Mouse (Mus musculus): Measurements from ENCODE around the gene Lipo1. TPM values are rescaled to one million over a fixed set of nuclear protein-coding genes. Genes with fewer than 3 reads are reported as not detected.
"Not testable (repeated sequence)": the region's sequence is repeated elsewhere in the genome, so short reads cannot be mapped to it uniquely, and the experiment has no call there.

Lipo1 gene
- not detected in 2 replicates for polyA plus RNA-seq (2012; ENCODE audit: insufficient read depth, low replicate concordance)

GRCm38 (mm10) chr19:33787359-33787758 lies at the start of gene Lipo1:
TSS of gene Lipo1 (minus strand) at chr19:33787459.
- H3K9me3 ChIP-seq: not testable (repeated sequence)

GRCm38 (mm10) chr19:33786576-33787277 lies 532 bp downstream of the Lipo1 start:
- TF ChIP-seq GATA1 (IDR thresholded peaks at IDR 0.05; ENCODE audit: borderline replicate concordance, low read length) (no peak), FLI1 (IDR thresholded peaks at IDR 0.05; ENCODE audit: low read length) (no peak)
- Histone ChIP-seq H3K9me3 (no peaks in the 10 kb centered on the region), H3K36me3 (replicated peaks; ENCODE audit: low read length) (no peaks in the 10 kb centered on the region), H3K4me1 (no peaks in the 10 kb centered on the region), H3K27me3 (replicated peaks) (no peaks in the 10 kb centered on the region), H3K4me3 (replicated peaks) (no peak overlapping the region)

More at GRCm38 (mm10) chr19:33787359-33787758, at the start of gene Lipo1:
- H3K27me3 ChIP-seq (replicated peaks); H3K4me3 ChIP-seq (replicated peaks); H3K4me1 ChIP-seq; H3K36me3 ChIP-seq (replicated peaks; ENCODE audit: low read length): not testable (repeated sequence)

- H3K9me3 ChIP-seq; H3K36me3 ChIP-seq (replicated peaks; ENCODE audit: low read length); H3K4me1 ChIP-seq; H3K4me3 ChIP-seq (replicated peaks); H3K27me3 ChIP-seq (replicated peaks): not testable (repeated sequence)
These were observed 25.8 kb downstream of the Lipo1 start, which contains the start of gene Lipo3 for GRCm38 (mm10) chr19:33761287-33762086. TSS of gene Lipo3 (minus strand) at chr19:33761951.

GRCm38 (mm10) chr19:33751259-33751658 lies 36.0 kb downstream of the Lipo1 start, which contains the start of gene Lipo2:
TSS of gene Lipo2 (minus strand) at chr19:33751359.
- H3K4me1 ChIP-seq; H3K27me3 ChIP-seq (replicated peaks); H3K36me3 ChIP-seq (replicated peaks; ENCODE audit: low read length); H3K4me3 ChIP-seq (replicated peaks); H3K9me3 ChIP-seq: not testable (repeated sequence)

Other genes with a start within 250 kb of the Lipo1 start
- gene Gm8978, start 162.2 kb downstream of the Lipo1 start, polyA plus RNA-seq (2012; ENCODE audit: insufficient read depth, low replicate concordance): not detected in 2 replicates
- gene Lipo2, start 36.1 kb downstream of the Lipo1 start, polyA plus RNA-seq (2012; ENCODE audit: insufficient read depth, low replicate concordance): not detected in 2 replicates
- gene Lipo3, start 25.5 kb downstream of the Lipo1 start, polyA plus RNA-seq (2012; ENCODE audit: insufficient read depth, low replicate concordance): not detected in 2 replicates
- gene Lipf, start 173.7 kb upstream of the Lipo1 start, polyA plus RNA-seq (2012; ENCODE audit: insufficient read depth, low replicate concordance): 1.2 TPM in 1 of 2 replicates, not detected in the other
- gene Lipk, start 220.8 kb upstream of the Lipo1 start, polyA plus RNA-seq (2012; ENCODE audit: insufficient read depth, low replicate concordance): not detected in 2 replicates